Mouse (Mus musculus): ENCODE results near the gene Rabgef1. TPM values are rescaled to one million over a fixed set of nuclear protein-coding genes. Genes with fewer than 3 reads are reported as not detected.

The Rabgef1 gene
- total and polyA plus RNA-seq, 3 experiments = 20.1 to 34.4 (median 26.4) TPM

DNA sequence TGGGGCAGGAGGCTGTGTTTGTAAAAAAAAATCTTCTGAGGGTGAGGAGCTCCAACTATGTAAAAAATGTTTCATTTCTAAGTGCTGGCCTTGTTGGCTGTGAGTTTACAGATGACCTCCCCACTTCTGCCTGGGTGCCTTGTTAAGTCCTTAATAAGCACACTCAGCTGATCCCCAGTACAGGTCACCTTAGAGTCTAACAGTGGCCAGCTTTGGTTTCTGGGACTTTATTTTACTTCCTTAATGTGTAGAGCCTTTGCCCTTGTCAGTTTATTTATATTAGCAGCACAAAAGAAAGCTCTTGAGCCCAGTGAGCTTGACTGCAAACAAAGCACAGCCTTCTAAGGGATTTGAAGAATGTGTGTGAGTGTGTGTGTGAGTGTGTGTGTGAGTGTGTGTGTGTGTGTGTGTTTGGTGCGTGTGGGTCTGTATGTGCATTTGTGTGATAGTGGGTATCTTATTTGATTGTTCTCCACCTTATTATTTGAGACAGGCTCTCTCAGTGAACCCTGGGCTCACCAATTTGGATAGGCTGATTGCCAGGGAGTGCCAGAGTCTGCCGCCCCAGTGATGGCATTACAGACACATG lies 20.9 kb downstream of the Rabgef1 start:
- dilution Hi-C loops (cut with MboI; ENCODE audit: extremely low pct_ligation_motif_present, extremely low pct_unique_long_range_greater_than_20kb, low sequenced_read_pairs) = no loop called here
- peaks cover 16 to 51% of the 10 kb centered on the region in 2 experiments; a peak in 3 of 4 replicates for H3K4me1 ChIP-seq (ENCODE audit: control insufficient read depth in 1 of 2, insufficient read depth in 2 of 2)
- H3K36me3 ChIP-seq (replicated peaks in 1 of 2; ENCODE audit: control insufficient read depth in 1 of 2, insufficient read depth in 1 of 2, low read length in 1 of 2) = peaks cover 48 to 81% of the 10 kb centered on the region in 2 experiments
- in situ Hi-C loops (cut with MboI; ENCODE audit: low pct_ligation_motif_present, low pct_unique_long_range_greater_than_20kb, low sequenced_read_pairs) = no loop called here
- H3K4me3 ChIP-seq (replicated peaks in 1 of 3; ENCODE audit: low read depth in 2 of 3, low read length in 2 of 3, poor library complexity in 1 of 3) = no peak overlapping the region
- no peaks in the 10 kb centered on the region for H3K27me3 ChIP-seq (replicated peaks)
- no peak overlapping the region for H3K27ac ChIP-seq (ENCODE audit: insufficient read depth, low read depth)
- DNase-seq (ENCODE audit: extremely low read depth) = no peak
- no peaks in the 10 kb centered on the region for H3K9me3 ChIP-seq (replicated peaks; ENCODE audit: low read length)
- peaks cover 8% of the 10 kb centered on the region for H3K79me2 ChIP-seq (replicated peaks; ENCODE audit: control insufficient read depth, extremely low read depth, insufficient read depth, poor library complexity, severe bottlenecking)
- no peak overlapping the region for H3K4me2 ChIP-seq (ENCODE audit: insufficient read depth, low read depth, poor library complexity, severe bottlenecking)
- TF ChIP-seq MYC (IDR thresholded peaks at IDR 0.05; ENCODE audit: low read depth, low read length) (no peak), RCOR1 (conservative IDR thresholded peaks at IDR 0.05; ENCODE audit: low read depth, low read length) (no peak), CHD2 (IDR thresholded peaks at IDR 0.05; ENCODE audit: low read length) (no peak), ZMIZ1 (IDR thresholded peaks at IDR 0.05; ENCODE audit: low read depth, low read length) (no peak), ZC3H11A (IDR thresholded peaks at IDR 0.05; ENCODE audit: low read depth, low read length) (no peak), POLR2AphosphoS2 (IDR thresholded peaks at IDR 0.05; ENCODE audit: low read depth, low read length) (no peak), MAFK (IDR thresholded peaks at IDR 0.05; ENCODE audit: insufficient replicate concordance, low read length) (no peak), PAX5 (IDR thresholded peaks at IDR 0.05; ENCODE audit: low read length) (no peak), MEF2A (IDR thresholded peaks at IDR 0.05; ENCODE audit: borderline replicate concordance, low read depth, low read length) (no peak), NRF1 (IDR thresholded peaks at IDR 0.05; ENCODE audit: low read depth, low read length) (no peak), ZNF384 (IDR thresholded peaks at IDR 0.05; ENCODE audit: low read depth, low read length) (no peak), NELFE (IDR thresholded peaks at IDR 0.05; ENCODE audit: low read depth, low read length) (no peak), POLR2A (IDR thresholded peaks at IDR 0.05; ENCODE audit: low read depth, low read length) (no peak), E2F4 (IDR thresholded peaks at IDR 0.05; ENCODE audit: insufficient replicate concordance, low read depth, low read length) (no peak), HCFC1 (IDR thresholded peaks at IDR 0.05; ENCODE audit: low read depth, low read length) (no peak), UBTF (IDR thresholded peaks at IDR 0.05; ENCODE audit: low read depth, low read length) (no peak), ELF1 (IDR thresholded peaks at IDR 0.05; ENCODE audit: low read depth, low read length) (no peak), BHLHE40 (IDR thresholded peaks at IDR 0.05; ENCODE audit: low read depth, low read length) (no peak), JUN (IDR thresholded peaks at IDR 0.05; ENCODE audit: insufficient read depth, low read depth, low read length) (no peak)
- H3K9ac ChIP-seq (ENCODE audit: insufficient read depth, low read depth) = no peak overlapping the region

DNA sequence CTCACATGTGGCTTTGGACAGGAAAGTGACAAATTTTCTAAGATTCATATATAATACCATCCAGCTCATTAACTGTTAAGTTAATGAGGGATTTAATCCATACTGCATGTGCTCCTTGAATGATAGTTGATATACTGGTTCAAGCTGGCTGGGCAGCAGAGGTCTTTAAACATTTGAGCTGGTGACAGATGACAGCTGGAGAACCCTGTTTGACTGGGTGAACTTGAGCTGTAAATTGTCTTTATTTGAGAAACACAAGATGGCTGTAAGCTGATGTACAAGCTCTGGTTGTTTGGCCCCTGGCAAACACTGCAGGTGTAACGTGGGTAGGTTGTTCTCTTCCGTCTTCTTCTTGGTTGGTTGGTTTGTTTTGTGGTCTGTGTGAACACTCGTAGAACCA lies 22.2 kb downstream of the Rabgef1 start:
- dilution Hi-C loops (cut with MboI; ENCODE audit: extremely low pct_ligation_motif_present, extremely low pct_unique_long_range_greater_than_20kb, low sequenced_read_pairs) (no loop called here), in situ Hi-C loops (cut with MboI; ENCODE audit: low pct_ligation_motif_present, low pct_unique_long_range_greater_than_20kb, low sequenced_read_pairs) (no loop called here)
- Histone ChIP-seq H3K9me3 (replicated peaks; ENCODE audit: low read length) (no peaks in the 10 kb centered on the region), H3K79me2 (replicated peaks; ENCODE audit: control insufficient read depth, extremely low read depth, insufficient read depth, poor library complexity, severe bottlenecking) (peaks cover 6% of the 10 kb centered on the region), H3K27me3 (replicated peaks) (no peaks in the 10 kb centered on the region), H3K27ac (ENCODE audit: insufficient read depth, low read depth) (peak overlapping the region; percentile 75), H3K4me1 (ENCODE audit: control insufficient read depth in 1 of 2, insufficient read depth in 2 of 2) (peaks cover 16 to 49% of the 10 kb centered on the region in 2 experiments; a peak in 3 of 4 replicates), H3K4me2 (ENCODE audit: insufficient read depth, low read depth, poor library complexity, severe bottlenecking) (peak overlapping the region; percentile 38), H3K9ac (ENCODE audit: insufficient read depth, low read depth) (no peak overlapping the region), H3K36me3 (replicated peaks in 1 of 2; ENCODE audit: control insufficient read depth in 1 of 2, insufficient read depth in 1 of 2, low read length in 1 of 2) (peaks cover 56 to 84% of the 10 kb centered on the region in 2 experiments), H3K4me3 (replicated peaks in 1 of 3; ENCODE audit: low read depth in 2 of 3, low read length in 2 of 3, poor library complexity in 1 of 3) (no peak overlapping the region)
- DNase-seq (ENCODE audit: extremely low read depth) = no peak
- 0 out of 2 replicates have a peak, but pooled peaks have one; percentile 31 for TF ChIP-seq SIN3A (IDR thresholded peaks at IDR 0.05; ENCODE audit: low read length)
- 0 out of 2 replicates have a peak, but pooled peaks have one; percentile 20 for TF ChIP-seq ELF1 (IDR thresholded peaks at IDR 0.05; ENCODE audit: low read depth, low read length)
- TF ChIP-seq MYC (IDR thresholded peaks at IDR 0.05; ENCODE audit: low read depth, low read length) = 0 out of 2 replicates have a peak, but pooled peaks have one; percentile 16
- no peak for TF ChIP-seq KAT2A (IDR thresholded peaks at IDR 0.05; ENCODE audit: insufficient replicate concordance, low read length)
- TF ChIP-seq IRF4 (IDR thresholded peaks at IDR 0.05; ENCODE audit: low read depth, low read length) = 0 out of 2 replicates have a peak, but pooled peaks have one; percentile 5
